Mouse (Mus musculus) heart, embryonic 16.5 days (tissue): ENCODE measurements at regions not wholly inside any gene's neighbourhood (a gene's known extent, or its start where the extent isn't known, plus 50 kb on each side); places are given as distances from the start of the nearest gene placed in this dataset.

ENCODE experiments used
- ATAC-seq: fragments of 200-750 bp; cut with Nextera tagmentation; replicated peaks from 2 replicates; pipeline ENCODE4 v1.8.0; 2017; ENCODE audit warnings: moderate number of reproducible peaks; ENCODE audit not compliant: insufficient read depth, low FRiP score; ENCODE audit errors: extremely low read depth
- H3K27ac ChIP-seq: fragments of 300-500 bp; sonication (generic); 2 replicates; pipeline ENCODE4 v1.5.1; 2014; ENCODE audit warnings: mild to moderate bottlenecking, low read length, control low read depth, moderate library complexity
- H3K27me3 ChIP-seq: fragments of 300-500 bp; sonication (generic); 2 replicates; pipeline ENCODE4 v1.6.1; 2014; ENCODE audit warnings: low read length, mixed read lengths; ENCODE audit not compliant: control insufficient read depth, insufficient read depth
- H3K36me3 ChIP-seq: fragments of 300-500 bp; sonication (generic); 2 replicates; pipeline ENCODE4 v1.6.1; 2014; ENCODE audit not compliant: control insufficient read depth, insufficient read depth
- H3K4me1 ChIP-seq: fragments of 300-500 bp; sonication (generic); 2 replicates; pipeline ENCODE4 v1.6.1; 2014; ENCODE audit warnings: low read length, mixed read lengths; ENCODE audit not compliant: control insufficient read depth, insufficient read depth
- H3K4me2 ChIP-seq: fragments of 300-500 bp; sonication (generic); 2 replicates; pipeline ENCODE4 v1.6.1; 2014; ENCODE audit warnings: low read depth, mild to moderate bottlenecking, control low read depth, low read length
- H3K4me3 ChIP-seq: fragments of 300-500 bp; sonication (generic); 2 replicates; pipeline ENCODE4 v1.5.1; 2014; ENCODE audit warnings: mild to moderate bottlenecking, control low read depth, low read length
- H3K9ac ChIP-seq: fragments of 300-500 bp; sonication (generic); 2 replicates; pipeline ENCODE4 v1.6.1; 2014; ENCODE audit warnings: low read length, control low read depth
- H3K9me3 ChIP-seq: fragments of 300-500 bp; sonication (generic); replicated peaks from 2 replicates; pipeline ENCODE4 v1.6.1; 2016; ENCODE audit warnings: low read length; ENCODE audit not compliant: control insufficient read depth
- WGBS: fragments of 180-500 bp; shearing (Covaris S2); extraction: QIAGEN DNeasy Blood & Tissue Kit; methylation state at CpG from one replicate; pipeline ENCODE4 v1.1.7; 2014; 5-methylcytosine and 5-hydroxymethylcytosine counted together

GRCm38 (mm10) chr13:97550172-97550571, 210.3 kb downstream of the Gm10260 start:
- Histone ChIP-seq H3K27ac (no peak overlapping the region), H3K4me1 (peaks cover 22% of the 10 kb centered on the region), H3K9me3 (peaks cover 4% of the 10 kb centered on the region; the same call in 1 of the 2 replicates), H3K4me2 (no peak overlapping the region), H3K27me3 (no peaks in the 10 kb centered on the region), H3K36me3 (no peaks in the 10 kb centered on the region), H3K9ac (no peak overlapping the region), H3K4me3 (no peak overlapping the region)
- no peak for ATAC-seq
- 86% methylated on average over 5 of the region's 5 CpGs for WGBS

DNA sequence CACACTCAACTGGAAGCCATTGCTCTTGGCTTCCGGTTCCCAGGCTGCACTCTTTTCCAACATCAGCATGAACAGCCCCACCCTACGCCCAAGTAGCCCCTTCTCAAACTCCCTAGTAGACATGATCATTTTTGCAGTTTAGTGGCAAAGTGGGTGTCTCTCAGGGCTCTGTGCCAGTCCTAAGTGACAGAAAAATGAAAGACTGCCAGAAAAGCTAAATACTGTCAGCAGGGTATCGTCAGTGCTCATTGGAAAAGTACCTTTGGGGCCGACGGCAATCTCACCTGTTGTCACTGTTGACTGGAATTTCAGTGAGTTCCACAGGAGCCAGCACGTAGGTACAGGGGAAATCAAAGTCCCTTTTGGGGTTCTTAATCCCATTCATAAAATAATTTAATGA, 211.0 kb downstream of the Gm10260 start:
- Histone ChIP-seq H3K4me2 (no peak overlapping the region), H3K4me3 (no peak overlapping the region), H3K4me1 (peaks cover 22% of the 10 kb centered on the region), H3K36me3 (no peaks in the 10 kb centered on the region), H3K9ac (no peak overlapping the region), H3K9me3 (peaks cover 4% of the 10 kb centered on the region; the same call in 1 of the 2 replicates), H3K27me3 (no peaks in the 10 kb centered on the region), H3K27ac (peak overlapping the region; percentile 68)
- ATAC-seq = no peak
- WGBS = 90% methylated on average over 6 of the region's 6 CpGs

- H3K27ac ChIP-seq = peak overlapping the region; percentile 68
- H3K4me3 ChIP-seq = no peak overlapping the region
- 0 out of 2 replicates have a peak, but pooled peaks have one; percentile 37 for ATAC-seq
- no peaks in the 10 kb centered on the region for H3K27me3 ChIP-seq
- H3K4me1 ChIP-seq = peaks cover 22% of the 10 kb centered on the region
- H3K9me3 ChIP-seq = peaks cover 4% of the 10 kb centered on the region; the same call in 1 of the 2 replicates
- no peak overlapping the region for H3K9ac ChIP-seq
- WGBS = 6% methylated on average over 9 of the region's 9 CpGs
- H3K4me2 ChIP-seq = peak overlapping the region; percentile 33
- no peaks in the 10 kb centered on the region for H3K36me3 ChIP-seq
Measured at GRCm38 (mm10) chr13:97548527-97548977, 211.9 kb downstream of the Gm10260 start.

GRCm38 (mm10) chr13:97546936-97547335, 213.5 kb downstream of the Gm10260 start:
- H3K27ac ChIP-seq = peak overlapping the region; percentile 46; the same call in 1 of the 2 replicates
- H3K27me3 ChIP-seq = no peaks in the 10 kb centered on the region
- 37% methylated on average over 5 of the region's 5 CpGs for WGBS
- H3K4me1 ChIP-seq = peaks cover 22% of the 10 kb centered on the region
- H3K9ac ChIP-seq = no peak overlapping the region
- H3K4me2 ChIP-seq = no peak overlapping the region
- no peak overlapping the region for H3K4me3 ChIP-seq
- peaks cover 4% of the 10 kb centered on the region; the same call in 1 of the 2 replicates for H3K9me3 ChIP-seq
- no peak for ATAC-seq
- H3K36me3 ChIP-seq = no peaks in the 10 kb centered on the region

DNA sequence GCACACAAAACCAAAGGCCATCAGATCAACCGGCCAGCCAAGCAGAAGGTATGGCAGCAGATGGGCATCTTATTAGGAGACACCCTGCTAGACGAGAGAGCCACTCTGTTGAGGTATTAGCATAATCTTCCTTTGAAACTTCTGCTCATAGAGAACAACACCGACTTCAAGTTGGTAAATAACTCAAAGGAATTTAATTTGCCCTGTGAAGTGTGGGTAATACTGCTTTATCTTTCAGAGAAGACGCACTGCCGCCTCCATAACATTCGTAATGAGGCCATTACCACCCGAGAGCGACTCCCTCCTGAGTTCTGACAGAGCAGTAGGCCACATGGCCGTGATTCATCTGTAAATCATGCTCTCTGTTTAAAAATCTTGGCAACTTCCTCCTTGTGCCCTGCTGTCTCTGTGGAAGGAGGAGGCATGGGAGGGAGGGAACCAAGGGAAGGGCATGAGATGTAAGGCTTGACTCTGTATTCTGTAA, 214.4 kb downstream of the Gm10260 start:
- H3K27ac ChIP-seq = no peak overlapping the region
- peaks cover 22% of the 10 kb centered on the region for H3K4me1 ChIP-seq
- no peak overlapping the region for H3K4me3 ChIP-seq
- H3K9me3 ChIP-seq = peaks cover 4% of the 10 kb centered on the region; the same call in 1 of the 2 replicates
- no peak overlapping the region for H3K9ac ChIP-seq
- ATAC-seq = no peak
- H3K4me2 ChIP-seq = no peak overlapping the region
- no peaks in the 10 kb centered on the region for H3K36me3 ChIP-seq
- WGBS = 63% methylated on average over 9 of the region's 9 CpGs
- H3K27me3 ChIP-seq = no peaks in the 10 kb centered on the region

GRCm38 (mm10) chr13:97539686-97540085, 220.7 kb downstream of the Gm10260 start:
- no peak overlapping the region for H3K27ac ChIP-seq
- no peak overlapping the region for H3K4me3 ChIP-seq
- ATAC-seq = no peak
- no peaks in the 10 kb centered on the region for H3K27me3 ChIP-seq
- H3K9me3 ChIP-seq = no peaks in the 10 kb centered on the region
- no peak overlapping the region for H3K9ac ChIP-seq
- WGBS = 73% methylated on average over 9 of the region's 9 CpGs
- H3K4me1 ChIP-seq = peaks cover 1% of the 10 kb centered on the region; the same call in 1 of the 2 replicates
- no peak overlapping the region for H3K4me2 ChIP-seq
- no peaks in the 10 kb centered on the region for H3K36me3 ChIP-seq

GRCm38 (mm10) chr13:97538441-97538840, 222.0 kb downstream of the Gm10260 start:
- Histone ChIP-seq H3K9me3 (no peaks in the 10 kb centered on the region), H3K9ac (no peak overlapping the region), H3K27ac (no peak overlapping the region), H3K27me3 (no peaks in the 10 kb centered on the region), H3K4me1 (peaks cover 9% of the 10 kb centered on the region), H3K36me3 (no peaks in the 10 kb centered on the region), H3K4me2 (no peak overlapping the region), H3K4me3 (no peak overlapping the region)
- no peak for ATAC-seq
- WGBS = 90% methylated on average over 7 of the region's 7 CpGs

- no peak for ATAC-seq
- H3K27me3 ChIP-seq = no peaks in the 10 kb centered on the region
- H3K4me3 ChIP-seq = no peak overlapping the region
- no peak overlapping the region for H3K4me2 ChIP-seq
- H3K27ac ChIP-seq = no peak overlapping the region
- no peaks in the 10 kb centered on the region for H3K9me3 ChIP-seq
- H3K9ac ChIP-seq = no peak overlapping the region
- H3K36me3 ChIP-seq = no peaks in the 10 kb centered on the region
- peaks cover 9% of the 10 kb centered on the region for H3K4me1 ChIP-seq
- WGBS = 67% methylated on average over 7 of the region's 7 CpGs
Measured at GRCm38 (mm10) chr13:97537686-97538085, 222.7 kb downstream of the Gm10260 start.

- H3K4me3 ChIP-seq = no peak overlapping the region
- H3K4me1 ChIP-seq = peaks cover 9% of the 10 kb centered on the region
- 88% methylated on average over 11 of the region's 11 CpGs for WGBS
- no peak overlapping the region for H3K27ac ChIP-seq
- H3K9me3 ChIP-seq = no peaks in the 10 kb centered on the region
- ATAC-seq = no peak
- H3K27me3 ChIP-seq = no peaks in the 10 kb centered on the region
- H3K36me3 ChIP-seq = no peaks in the 10 kb centered on the region
- H3K9ac ChIP-seq = no peak overlapping the region
- no peak overlapping the region for H3K4me2 ChIP-seq
Measured at GRCm38 (mm10) chr13:97537206-97537605, 223.2 kb downstream of the Gm10260 start.
